Mouse (Mus musculus) hindbrain, embryonic 12.5 days (tissue): ENCODE measurements around the gene Foxj2. TPM values are rescaled to one million over a fixed set of nuclear protein-coding genes. Genes with fewer than 3 reads are reported as not detected.

Source experiments
- ATAC-seq: fragments of 200-750 bp; cut with Nextera tagmentation; 2 replicates; pipeline ENCODE4 v1.8.0; 2017; ENCODE audit warnings: moderate TSS enrichment; ENCODE audit not compliant: low FRiP score
- H3K27ac ChIP-seq: fragments of 300-500 bp; sonication (generic); 2 replicates; pipeline ENCODE4 v1.5.1; 2016; ENCODE audit warnings: mild to moderate bottlenecking
- H3K27me3 ChIP-seq: fragments of 300-500 bp; sonication (generic); 2 replicates; pipeline ENCODE4 v1.6.1; 2016; ENCODE audit warnings: mild to moderate bottlenecking
- H3K36me3 ChIP-seq: fragments of 300-500 bp; sonication (generic); 2 replicates; pipeline ENCODE4 v1.6.1; 2016; ENCODE audit warnings: mild to moderate bottlenecking
- H3K4me1 ChIP-seq: fragments of 300-500 bp; sonication (generic); 2 replicates; pipeline ENCODE4 v1.6.1; 2016
- H3K4me2 ChIP-seq: fragments of 300-500 bp; sonication (generic); replicated peaks from 2 replicates; pipeline ENCODE4 v1.6.1; 2016; ENCODE audit warnings: mild to moderate bottlenecking
- H3K4me3 ChIP-seq: fragments of 300-500 bp; sonication (generic); 2 replicates; pipeline ENCODE4 v1.5.1; 2016; ENCODE audit warnings: mild to moderate bottlenecking
- H3K9ac ChIP-seq: fragments of 300-500 bp; sonication (generic); 2 replicates; pipeline ENCODE4 v1.6.1; 2016; ENCODE audit warnings: mild to moderate bottlenecking, moderate library complexity
- H3K9me3 ChIP-seq: fragments of 300-500 bp; sonication (generic); replicated peaks from 2 replicates; pipeline ENCODE4 v1.6.1; 2016; ENCODE audit warnings: mild to moderate bottlenecking
- WGBS: fragments of 180-500 bp; shearing (Covaris S2); methylation state at CpG from one replicate; pipeline ENCODE4 v1.1.7; 2016; 5-methylcytosine and 5-hydroxymethylcytosine counted together
- polyA plus RNA-seq: library from polyadenylated mRNA; unstranded; fragments of >200 nt; fragmentation: Nextera tagmentation; extraction: Ambion mirVana; gene quantifications from 2 replicates; pipeline ENCODE4 v1.2.1, GENCODE M21; 2016

Gene Foxj2
- polyA plus RNA-seq, 1 experiment from 2014 or later, result 6.1 TPM

DNA sequence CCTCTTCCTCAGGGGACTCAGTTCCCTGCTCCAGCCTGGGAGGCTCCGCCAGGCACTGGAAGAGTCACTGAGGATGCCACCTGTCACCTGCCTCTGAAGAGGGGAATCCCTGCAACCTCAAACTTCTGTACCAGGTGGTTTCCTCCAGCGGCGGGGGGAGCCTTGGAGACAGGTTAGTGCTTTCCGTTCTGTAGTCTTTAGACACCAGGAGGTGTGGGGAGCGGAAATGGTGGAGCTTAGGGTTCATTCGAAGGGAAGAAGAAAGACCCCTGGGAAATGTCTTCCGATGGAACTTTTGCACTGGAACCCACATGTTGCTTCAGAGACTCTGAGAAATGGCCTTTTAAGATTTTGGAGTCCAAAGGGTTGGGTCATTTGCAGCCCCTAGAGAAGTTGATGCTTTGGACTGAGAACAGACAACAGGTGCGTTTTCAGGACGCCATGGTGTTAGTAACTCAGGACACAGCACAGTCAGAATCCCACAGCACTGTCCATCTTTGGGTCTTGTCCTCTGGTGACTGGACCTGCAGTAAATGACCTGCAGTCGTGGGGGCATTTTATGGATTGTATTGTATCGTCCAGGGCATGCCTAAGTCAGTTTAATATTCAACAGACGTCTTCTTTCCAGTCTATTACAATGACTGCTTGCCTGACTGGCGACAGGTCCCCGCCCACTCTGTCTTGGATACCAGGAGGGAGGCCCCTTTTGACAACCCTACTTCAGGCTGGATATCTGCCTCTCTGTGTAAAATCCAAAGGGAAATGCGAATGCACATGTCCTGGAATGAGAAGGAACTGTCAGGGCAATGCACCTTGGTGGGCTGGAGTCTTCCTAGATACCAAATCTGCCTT is 1.3 kb downstream of the Foxj2 start:
- Histone ChIP-seq H3K36me3 (no peaks in the 10 kb centered on the region), H3K4me3 (peak overlapping the region; percentile 91), H3K9me3 (no peaks in the 10 kb centered on the region), H3K4me1 (peaks cover 20% of the 10 kb centered on the region), H3K27ac (no peak overlapping the region), H3K27me3 (no peaks in the 10 kb centered on the region), H3K4me2 (peak overlapping the region; percentile 84), H3K9ac (peak overlapping the region; percentile 94)
- 23% methylated on average over 15 of the region's 15 CpGs for WGBS
- peak; percentile 69; the same call in 1 of the 2 replicates for ATAC-seq

DNA sequence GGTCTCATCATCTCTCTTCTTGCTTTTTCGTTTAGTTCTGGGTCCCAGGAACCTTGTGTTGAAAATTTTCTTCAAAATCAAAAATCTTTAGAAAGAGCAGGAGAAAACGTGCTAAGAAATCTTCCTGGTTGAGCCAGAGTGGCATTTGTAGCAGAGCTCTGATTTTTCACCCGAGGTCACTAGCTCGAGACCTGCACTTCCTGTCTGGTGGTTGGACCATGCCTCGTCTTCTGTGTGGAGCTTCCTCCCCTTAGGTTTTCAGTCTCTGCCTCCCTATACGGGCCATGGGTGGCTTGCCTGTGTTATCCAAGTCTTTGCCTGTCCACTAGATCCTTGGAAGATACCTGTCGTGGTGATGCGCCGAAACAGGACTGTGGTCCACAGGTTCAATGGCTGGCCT is 2.1 kb downstream of the Foxj2 start:
- no peak overlapping the region for H3K27ac ChIP-seq
- no peak overlapping the region for H3K9ac ChIP-seq
- H3K9me3 ChIP-seq, result no peaks in the 10 kb centered on the region
- H3K27me3 ChIP-seq, result no peaks in the 10 kb centered on the region
- peak overlapping the region; percentile 84 for H3K4me2 ChIP-seq
- H3K4me3 ChIP-seq, result no peak overlapping the region
- H3K36me3 ChIP-seq, result no peaks in the 10 kb centered on the region
- 73% methylated on average over 9 of the region's 9 CpGs for WGBS
- ATAC-seq, result no peak
- peaks cover 27% of the 10 kb centered on the region for H3K4me1 ChIP-seq

DNA sequence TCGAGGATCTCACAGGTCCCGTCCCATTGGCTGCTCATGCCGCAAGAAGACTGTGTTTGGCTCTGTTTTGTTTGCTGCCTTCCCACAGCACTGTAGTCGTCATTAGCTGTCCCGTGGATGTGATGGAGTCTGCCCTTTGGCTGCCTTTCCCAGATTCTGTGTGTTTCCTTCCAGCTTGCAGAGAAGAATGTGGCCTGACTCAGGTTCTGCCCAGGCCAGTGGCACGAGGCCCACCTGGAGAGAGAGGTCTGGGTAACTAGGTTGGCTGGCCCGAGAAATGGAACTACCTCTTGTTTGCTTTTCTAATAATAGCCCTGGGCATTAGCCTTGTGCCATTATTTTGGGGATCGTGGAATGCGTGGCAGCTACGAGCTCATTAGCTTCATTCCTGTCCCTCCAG is 4.4 kb downstream of the Foxj2 start:
- Histone ChIP-seq H3K27me3 (no peaks in the 10 kb centered on the region), H3K9ac (no peak overlapping the region), H3K9me3 (no peaks in the 10 kb centered on the region), H3K36me3 (no peaks in the 10 kb centered on the region), H3K4me2 (no peak overlapping the region), H3K4me3 (no peak overlapping the region), H3K27ac (no peak overlapping the region), H3K4me1 (peaks cover 27% of the 10 kb centered on the region)
- 79% methylated on average over 10 of the region's 10 CpGs for WGBS
- ATAC-seq, result no peak

DNA sequence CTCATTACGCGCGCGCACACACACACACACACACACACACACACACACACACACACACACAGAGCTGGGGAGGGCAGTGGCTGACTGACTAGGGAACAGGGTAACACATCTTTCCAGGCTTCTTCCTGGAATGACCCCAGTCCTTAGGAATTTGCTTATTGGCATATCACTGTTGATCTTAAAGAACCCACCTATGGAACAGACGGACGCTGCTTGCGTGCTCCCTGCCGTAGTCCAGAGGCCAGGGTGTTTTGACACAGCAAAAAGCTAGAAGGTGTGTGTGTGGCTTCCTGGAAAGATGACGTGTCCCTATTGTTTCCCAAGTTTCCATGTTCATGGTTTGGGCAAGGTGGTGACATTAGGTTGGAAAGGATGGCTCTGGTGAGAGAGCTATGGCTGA is 5.5 kb downstream of the Foxj2 start:
- peaks cover 27% of the 10 kb centered on the region for H3K4me1 ChIP-seq
- WGBS, result 94% methylated on average over 9 of the region's 9 CpGs

DNA sequence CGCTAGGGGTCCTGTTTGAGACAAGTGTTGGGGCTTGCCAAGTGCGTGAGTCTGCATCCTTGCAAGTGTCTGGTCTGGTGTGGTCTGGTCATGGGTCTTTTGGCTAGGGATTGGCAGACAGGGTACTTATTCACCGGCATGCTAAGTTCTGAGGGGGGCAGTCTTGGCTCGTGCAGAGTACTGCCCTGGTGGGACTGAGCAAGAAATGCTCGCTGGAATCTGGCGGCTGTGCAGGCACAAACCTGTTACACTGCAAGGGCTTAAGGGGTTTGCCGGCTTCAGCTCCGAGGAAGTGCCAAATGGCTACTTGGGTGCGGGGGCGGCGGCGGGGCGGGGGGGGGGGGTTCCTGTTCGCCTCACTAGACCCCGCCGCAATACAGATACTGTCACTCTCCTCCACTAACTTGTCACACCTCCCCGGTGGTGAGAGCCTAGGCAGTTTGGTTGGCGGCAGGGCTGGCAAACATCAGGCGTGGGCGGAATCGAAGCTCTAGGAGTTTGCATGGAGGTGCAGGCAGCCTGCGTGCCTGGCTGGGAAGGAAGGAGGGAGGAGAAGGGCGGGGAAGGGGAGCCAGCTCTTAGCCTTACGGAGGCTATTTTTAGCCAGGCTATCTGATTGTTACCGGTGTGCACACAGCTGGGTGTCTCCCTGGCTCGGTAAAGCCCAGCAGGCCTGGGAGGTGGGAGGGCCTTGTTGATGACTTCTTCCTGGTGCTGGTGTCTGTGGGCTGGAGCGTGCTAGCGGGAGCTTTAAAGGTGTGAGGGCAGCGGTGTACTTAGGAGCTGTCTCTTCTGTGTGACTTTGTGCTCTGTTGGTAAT is 6.4 kb downstream of the Foxj2 start:
- Histone ChIP-seq H3K9ac (peak overlapping the region; percentile 36), H3K27ac (no peak overlapping the region)

More for the DNA sequence above, 5.5 kb downstream of the Foxj2 start:
- Histone ChIP-seq H3K9me3 (no peaks in the 10 kb centered on the region), H3K36me3 (peaks cover 8% of the 10 kb centered on the region; the same call in 1 of the 2 replicates), H3K27me3 (no peaks in the 10 kb centered on the region), H3K27ac (no peak overlapping the region), H3K4me2 (no peak overlapping the region), H3K9ac (no peak overlapping the region), H3K4me3 (no peak overlapping the region)
- no peak for ATAC-seq

DNA sequence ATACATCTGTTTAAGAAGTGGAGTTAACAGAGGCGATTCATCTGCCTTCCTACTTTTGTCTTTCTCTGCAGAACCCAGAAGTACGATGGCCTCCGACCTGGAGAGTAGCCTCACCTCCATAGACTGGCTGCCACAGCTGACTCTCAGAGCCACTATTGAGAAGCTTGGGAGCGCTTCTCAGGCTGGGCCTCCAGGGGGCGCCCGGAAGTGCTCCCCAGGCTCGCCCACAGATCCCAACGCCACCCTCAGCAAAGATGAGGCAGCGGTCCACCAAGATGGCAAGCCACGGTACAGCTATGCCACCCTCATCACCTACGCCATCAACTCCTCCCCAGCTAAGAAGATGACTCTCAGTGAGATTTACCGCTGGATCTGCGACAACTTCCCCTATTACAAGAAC is 8.4 kb downstream of the Foxj2 start:
- Histone ChIP-seq H3K36me3 (peaks cover 16% of the 10 kb centered on the region), H3K4me1 (peaks cover 10% of the 10 kb centered on the region; the same call in 1 of the 2 replicates), H3K27ac (no peak overlapping the region), H3K9ac (no peak overlapping the region), H3K27me3 (no peaks in the 10 kb centered on the region), H3K4me2 (no peak overlapping the region), H3K4me3 (no peak overlapping the region), H3K9me3 (no peaks in the 10 kb centered on the region)
- no peak for ATAC-seq
- 49% methylated on average over 13 of the region's 13 CpGs for WGBS

More for the DNA sequence above, 6.4 kb downstream of the Foxj2 start:
- peak; percentile 55 for ATAC-seq
- peaks cover 18% of the 10 kb centered on the region for H3K4me1 ChIP-seq
- peak overlapping the region; percentile 29 for H3K4me3 ChIP-seq
- WGBS, result 6% methylated on average over 29 of the region's 29 CpGs
- no peaks in the 10 kb centered on the region for H3K9me3 ChIP-seq
- peak overlapping the region; percentile 62 for H3K4me2 ChIP-seq
- H3K27me3 ChIP-seq, result no peaks in the 10 kb centered on the region
- H3K36me3 ChIP-seq, result peaks cover 8% of the 10 kb centered on the region; the same call in 1 of the 2 replicates

DNA sequence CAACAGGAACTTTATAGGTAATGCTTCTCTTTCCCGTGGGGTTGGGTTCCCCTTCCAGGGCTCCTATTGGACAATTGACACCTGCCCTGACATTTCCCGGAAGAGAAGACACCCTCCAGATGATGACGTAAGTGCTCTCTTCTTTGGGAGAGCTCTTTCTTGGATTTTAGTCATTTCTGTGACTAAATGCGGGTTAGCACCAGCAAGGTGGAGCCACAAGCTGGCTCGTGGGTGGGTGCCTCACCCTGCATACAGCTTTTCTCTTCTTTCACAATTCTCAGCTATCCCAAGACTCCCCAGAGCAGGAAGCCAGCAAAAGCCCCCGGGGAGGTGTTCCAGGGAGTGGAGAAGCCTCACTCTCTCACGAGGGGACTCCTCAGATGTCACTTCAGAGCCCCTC is 13.2 kb downstream of the Foxj2 start:
- Histone ChIP-seq H3K27ac (no peak overlapping the region), H3K9ac (no peak overlapping the region), H3K36me3 (peaks cover 45% of the 10 kb centered on the region), H3K4me1 (no peaks in the 10 kb centered on the region), H3K4me3 (no peak overlapping the region), H3K27me3 (no peaks in the 10 kb centered on the region), H3K9me3 (no peaks in the 10 kb centered on the region; the same call in 1 of the 2 replicates), H3K4me2 (no peak overlapping the region)
- WGBS, result 89% methylated on average over 7 of the region's 7 CpGs
- ATAC-seq, result no peak

DNA sequence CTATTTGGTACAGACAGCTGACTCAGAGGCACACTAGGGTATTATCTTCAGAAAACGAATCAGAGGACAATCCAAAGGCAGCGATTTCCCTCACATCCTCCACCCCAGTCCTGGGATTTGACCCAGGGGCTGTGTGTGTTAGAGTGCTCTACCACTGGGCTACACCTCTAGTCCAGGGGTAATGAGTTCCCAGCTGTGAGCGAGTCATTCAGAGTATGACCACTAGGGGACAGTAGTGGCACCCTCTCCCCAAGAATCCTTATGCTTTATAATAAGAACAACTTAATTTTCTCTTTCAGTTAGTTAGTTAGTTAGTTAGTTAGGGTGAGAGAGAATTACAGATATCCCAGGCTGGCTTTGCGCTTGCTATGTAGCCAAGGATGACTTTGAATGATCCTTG is 14.7 kb downstream of the Foxj2 start:
- H3K4me3 ChIP-seq, result no peak overlapping the region
- no peak for ATAC-seq
- no peak overlapping the region for H3K27ac ChIP-seq
- H3K4me2 ChIP-seq, result no peak overlapping the region
- H3K36me3 ChIP-seq, result peaks cover 57% of the 10 kb centered on the region
- 72% methylated on average over 4 of the region's 4 CpGs for WGBS
- no peaks in the 10 kb centered on the region; the same call in 1 of the 2 replicates for H3K9me3 ChIP-seq
- no peaks in the 10 kb centered on the region for H3K27me3 ChIP-seq
- H3K9ac ChIP-seq, result no peak overlapping the region
- H3K4me1 ChIP-seq, result no peaks in the 10 kb centered on the region

DNA sequence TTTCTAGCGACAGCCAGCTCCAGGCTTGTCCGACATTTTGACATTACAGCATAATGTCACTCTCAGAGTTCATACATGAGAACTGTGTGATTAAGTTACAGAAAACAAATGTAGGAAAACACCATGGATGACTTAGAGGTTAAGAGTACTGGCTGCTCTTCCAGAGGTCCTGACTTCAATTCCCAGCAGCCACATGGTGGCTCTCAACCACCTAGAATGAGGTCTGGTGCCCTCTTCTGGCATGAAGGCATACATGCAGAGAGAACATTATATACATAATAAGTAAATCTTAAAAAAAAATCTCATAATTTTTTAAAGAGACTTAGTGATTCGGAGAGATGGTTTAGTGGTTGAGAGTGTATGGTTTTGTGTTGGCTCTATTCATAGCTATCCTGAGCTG is 17.3 kb downstream of the Foxj2 start:
- Histone ChIP-seq H3K27me3 (no peaks in the 10 kb centered on the region), H3K4me1 (no peaks in the 10 kb centered on the region), H3K36me3 (peaks cover 71% of the 10 kb centered on the region), H3K9ac (no peak overlapping the region), H3K4me2 (no peak overlapping the region), H3K27ac (no peak overlapping the region), H3K9me3 (no peaks in the 10 kb centered on the region; the same call in 1 of the 2 replicates), H3K4me3 (no peak overlapping the region)
- ATAC-seq, result no peak
- WGBS, result 98% methylated on average over 3 of the region's 3 CpGs

DNA sequence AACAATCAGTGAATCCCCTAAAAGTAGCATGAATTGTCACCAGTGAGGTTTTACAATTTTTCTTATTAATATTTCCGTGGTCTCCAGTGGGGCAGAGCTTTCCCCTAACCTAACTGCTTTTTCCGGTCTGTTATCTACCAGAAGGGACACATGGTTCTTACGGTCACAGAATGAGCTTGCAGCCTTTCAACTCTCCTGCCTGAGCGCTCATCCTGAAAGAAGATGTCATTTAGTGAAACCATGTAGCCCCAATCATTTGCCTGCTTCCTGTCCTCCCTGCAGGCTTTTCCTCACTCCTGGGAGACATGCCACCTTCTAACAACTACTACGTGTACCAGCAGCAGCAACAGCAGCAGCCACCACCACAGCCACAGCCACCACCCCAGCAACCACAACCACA is 17.8 kb downstream of the Foxj2 start:
- H3K9me3 ChIP-seq, result no peaks in the 10 kb centered on the region; the same call in 1 of the 2 replicates
- H3K27me3 ChIP-seq, result no peaks in the 10 kb centered on the region
- H3K27ac ChIP-seq, result no peak overlapping the region
- ATAC-seq, result no peak
- H3K4me3 ChIP-seq, result no peak overlapping the region
- peaks cover 70% of the 10 kb centered on the region for H3K36me3 ChIP-seq
- H3K4me1 ChIP-seq, result no peaks in the 10 kb centered on the region
- no peak overlapping the region for H3K4me2 ChIP-seq
- WGBS, result 83% methylated on average over 5 of the region's 5 CpGs
- no peak overlapping the region for H3K9ac ChIP-seq

DNA sequence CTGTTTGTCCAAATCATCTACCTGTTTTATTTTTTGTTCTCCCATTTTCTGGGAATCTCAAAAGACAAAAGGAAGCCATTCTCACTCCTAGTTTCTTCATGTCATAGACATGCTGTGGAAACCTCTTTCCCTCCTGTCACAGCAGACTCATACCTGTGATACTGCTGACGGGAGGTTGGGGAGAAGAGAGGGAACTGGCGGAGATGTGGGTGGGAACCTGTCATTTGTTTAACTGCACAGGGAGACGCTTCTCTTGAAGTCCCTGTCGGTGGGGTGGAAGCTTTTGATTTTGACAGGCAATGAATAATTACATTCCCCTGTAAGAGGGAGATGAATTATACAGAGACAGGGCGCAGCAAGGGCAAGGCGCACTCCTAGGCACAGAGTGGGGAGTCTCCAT is 24.0 kb downstream of the Foxj2 start:
- H3K9me3 ChIP-seq, result no peaks in the 10 kb centered on the region
- no peaks in the 10 kb centered on the region for H3K27me3 ChIP-seq
- H3K36me3 ChIP-seq, result peaks cover 45% of the 10 kb centered on the region
- H3K27ac ChIP-seq, result no peak overlapping the region
- no peak for ATAC-seq
- H3K4me2 ChIP-seq, result no peak overlapping the region
- 74% methylated on average over 6 of the region's 6 CpGs for WGBS
- no peak overlapping the region for H3K9ac ChIP-seq
- H3K4me3 ChIP-seq, result no peak overlapping the region
- H3K4me1 ChIP-seq, result no peaks in the 10 kb centered on the region

DNA sequence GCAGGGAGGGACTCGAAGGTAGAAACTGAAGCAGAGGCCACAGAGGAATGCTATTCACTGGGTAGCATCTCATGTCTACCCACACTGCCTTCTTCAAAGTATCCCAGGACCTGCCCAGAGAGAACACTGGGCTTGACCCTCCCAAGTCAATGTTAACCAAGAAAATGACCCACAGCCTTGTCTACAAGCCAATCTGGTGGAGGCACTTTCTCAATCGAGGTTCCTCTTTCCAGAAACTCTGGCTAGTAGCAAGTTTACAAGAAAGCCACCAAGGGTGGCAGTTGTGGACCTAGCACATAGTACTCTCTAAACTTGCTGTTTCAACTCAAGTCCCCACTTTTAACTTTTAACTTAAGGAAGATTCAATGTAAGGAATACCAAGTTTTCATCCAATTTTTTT is 33.0 kb downstream of the Foxj2 start:
- no peaks in the 10 kb centered on the region for H3K9me3 ChIP-seq
- no peaks in the 10 kb centered on the region for H3K4me1 ChIP-seq
- no peaks in the 10 kb centered on the region for H3K27me3 ChIP-seq
- no peak overlapping the region for H3K4me2 ChIP-seq
- H3K9ac ChIP-seq, result no peak overlapping the region
- no peak overlapping the region for H3K4me3 ChIP-seq
- H3K27ac ChIP-seq, result no peak overlapping the region
- no peak for ATAC-seq
- H3K36me3 ChIP-seq, result no peaks in the 10 kb centered on the region
- WGBS, result 73% methylated on average over 2 of the region's 2 CpGs
